Mouse (Mus musculus) heart, embryonic 15.5 days (tissue): ENCODE data around the gene Peg3. TPM values are rescaled to one million over a fixed set of nuclear protein-coding genes. Genes with fewer than 3 reads are reported as not detected.
"Not testable (repeated sequence)": the region's sequence is repeated elsewhere in the genome, so short reads cannot be mapped to it uniquely, and the experiment has no call there.

Source experiments
- ATAC-seq: fragments of 200-750 bp; cut with Nextera tagmentation; replicated peaks from 2 replicates; pipeline ENCODE4 v1.8.0; 2017; ENCODE audit warnings: low read depth, moderate TSS enrichment; ENCODE audit not compliant: insufficient number of reproducible peaks, insufficient read depth, low FRiP score
- H3K27ac ChIP-seq: fragments of 300-500 bp; sonication (generic); 2 replicates; pipeline ENCODE4 v1.5.1; 2015; ENCODE audit warnings: mild to moderate bottlenecking, inconsistent platforms
- H3K27me3 ChIP-seq: fragments of 300-500 bp; sonication (generic); 2 replicates; pipeline ENCODE4 v1.6.1; 2015; ENCODE audit warnings: inconsistent platforms
- H3K36me3 ChIP-seq: fragments of 300-500 bp; sonication (generic); 2 replicates; pipeline ENCODE4 v1.6.1; 2015; ENCODE audit warnings: mild to moderate bottlenecking, inconsistent platforms
- H3K4me1 ChIP-seq: fragments of 300-500 bp; sonication (generic); replicated peaks from 2 replicates; pipeline ENCODE4 v1.6.1; 2015; ENCODE audit warnings: inconsistent platforms
- H3K4me2 ChIP-seq: fragments of 300-500 bp; sonication (generic); 2 replicates; pipeline ENCODE4 v1.6.1; 2015; ENCODE audit warnings: inconsistent platforms, mild to moderate bottlenecking, moderate library complexity
- H3K4me3 ChIP-seq: fragments of 300-500 bp; sonication (generic); 2 replicates; pipeline ENCODE4 v1.5.1; 2015; ENCODE audit warnings: mild to moderate bottlenecking, inconsistent platforms
- H3K9ac ChIP-seq: fragments of 300-500 bp; sonication (generic); 2 replicates; pipeline ENCODE4 v1.6.1; 2015; ENCODE audit warnings: mild to moderate bottlenecking, inconsistent platforms
- H3K9me3 ChIP-seq: fragments of 300-500 bp; sonication (generic); replicated peaks from 2 replicates; pipeline ENCODE4 v1.6.1; 2016; ENCODE audit warnings: inconsistent platforms
- WGBS: fragments of 180-500 bp; shearing (Covaris S2); methylation state at CpG from one replicate; pipeline ENCODE4 v1.1.7; 2015; ENCODE audit warnings: mixed read lengths; 5-methylcytosine and 5-hydroxymethylcytosine counted together
- polyA plus RNA-seq: library from polyadenylated mRNA; unstranded; fragments of >200 nt; fragmentation: Nextera tagmentation; extraction: Ambion mirVana; gene quantifications from 2 replicates; pipeline ENCODE4 v1.2.1, GENCODE M21; 2015

Gene Peg3
- polyA plus RNA-seq = 82.4 and 108 TPM in 2 replicates

DNA sequence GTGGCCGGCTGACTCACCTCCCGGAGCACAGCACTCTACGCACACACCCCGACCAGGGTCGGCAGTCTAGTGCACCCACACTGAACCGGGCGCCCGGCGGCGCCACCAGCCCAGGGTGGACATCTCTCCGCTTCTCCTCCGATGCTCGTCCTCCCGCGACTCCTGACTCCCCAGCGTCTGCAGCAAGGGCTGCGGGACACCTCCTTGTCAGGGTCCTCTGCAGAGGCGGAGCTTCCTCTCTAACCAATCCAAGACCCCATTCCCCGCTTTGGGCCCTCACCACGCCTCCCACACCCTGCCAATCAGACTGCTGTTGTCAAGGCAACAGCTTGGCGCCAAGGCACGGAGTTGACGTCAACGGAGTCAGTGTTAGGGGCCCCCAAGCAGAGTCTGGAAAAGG lies at the start of gene Peg3, which contains the start of gene Usp29:
Gene Peg3, minus strand, starts transcription at position 191 of the 400 bp plus-strand sequence.
Gene Usp29, plus strand, starts transcription at position 338 of the 400 bp plus-strand sequence.
- peaks cover 12% of the 10 kb centered on the region; the same call in 1 of the 2 replicates for H3K36me3 ChIP-seq
- H3K9ac ChIP-seq = peak within 1 kb of the TSS; percentile 65
- H3K4me3 ChIP-seq = peak within 1 kb of the TSS; percentile 75
- H3K27ac ChIP-seq = peak within 1 kb of the TSS; percentile 94
- peak within 1 kb of the TSS; percentile 64 for H3K4me2 ChIP-seq
- 56% methylated on average over 24 of the region's 24 CpGs for WGBS
- no peaks in the 10 kb centered on the region for H3K27me3 ChIP-seq
- H3K9me3 ChIP-seq = peaks cover 9% of the 10 kb centered on the region
- H3K4me1 ChIP-seq = no peaks in the 10 kb centered on the region
- ATAC-seq = peak; percentile 45

DNA sequence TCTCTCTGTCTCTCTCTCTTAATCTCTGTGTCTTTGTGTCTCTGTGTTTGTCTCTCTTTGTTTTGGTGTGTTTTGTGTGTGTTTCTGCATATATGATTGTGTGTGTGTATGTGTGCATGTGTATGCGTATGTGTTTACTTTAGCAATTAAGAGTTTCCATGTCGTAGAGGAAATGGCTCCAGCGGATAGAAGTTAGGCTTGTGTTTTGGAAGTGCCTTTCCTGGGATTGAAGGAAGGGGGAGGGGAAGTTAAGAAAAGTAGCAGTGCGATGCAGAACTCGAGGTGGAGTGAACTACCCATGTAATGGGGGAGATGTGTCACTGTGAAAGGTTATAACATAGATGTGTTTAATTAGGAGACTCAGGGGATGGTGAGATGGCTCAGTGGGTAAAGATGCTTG lies 48.9 kb upstream of the Peg3 start:
- no peak overlapping the region for H3K4me2 ChIP-seq
- no peak for ATAC-seq
- H3K4me1 ChIP-seq = peaks cover 43% of the 10 kb centered on the region
- H3K27me3 ChIP-seq = no peaks in the 10 kb centered on the region
- H3K9me3 ChIP-seq = no peaks in the 10 kb centered on the region
- H3K9ac ChIP-seq = no peak overlapping the region
- H3K4me3 ChIP-seq = no peak overlapping the region
- no peaks in the 10 kb centered on the region for H3K36me3 ChIP-seq
- H3K27ac ChIP-seq = 0 out of 2 replicates have a peak overlapping the region, but pooled peaks have one; percentile 11
- WGBS = 75% methylated on average over 5 of the region's 5 CpGs

DNA sequence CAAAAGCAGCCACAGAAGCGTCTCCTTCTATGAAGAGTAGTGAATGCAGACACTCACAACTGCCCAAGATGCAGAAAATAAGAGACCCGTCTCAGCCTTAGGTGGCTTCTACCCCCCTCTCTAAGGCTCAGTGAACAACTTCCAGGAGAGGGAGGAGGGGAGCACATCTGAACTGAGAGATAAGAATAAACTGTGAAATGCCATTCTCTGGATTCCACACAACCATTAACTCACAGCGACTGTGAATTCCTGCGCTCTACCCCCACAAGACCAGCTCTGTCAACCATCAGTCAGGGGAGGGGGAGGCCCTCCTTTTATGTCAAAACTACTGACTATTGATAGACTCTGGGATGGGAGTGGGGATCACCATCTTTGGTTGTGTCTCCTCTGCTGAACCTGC lies 47.5 kb upstream of the Peg3 start:
- no peaks in the 10 kb centered on the region for H3K27me3 ChIP-seq
- ATAC-seq = peak; percentile 81
- no peak overlapping the region for H3K4me3 ChIP-seq
- peak overlapping the region; percentile 44 for H3K4me2 ChIP-seq
- H3K9me3 ChIP-seq = no peaks in the 10 kb centered on the region
- H3K27ac ChIP-seq = peak overlapping the region; percentile 92
- no peak overlapping the region for H3K9ac ChIP-seq
- H3K36me3 ChIP-seq = no peaks in the 10 kb centered on the region
- 7% methylated on average over 4 of the region's 4 CpGs for WGBS
- H3K4me1 ChIP-seq = peaks cover 41% of the 10 kb centered on the region

DNA sequence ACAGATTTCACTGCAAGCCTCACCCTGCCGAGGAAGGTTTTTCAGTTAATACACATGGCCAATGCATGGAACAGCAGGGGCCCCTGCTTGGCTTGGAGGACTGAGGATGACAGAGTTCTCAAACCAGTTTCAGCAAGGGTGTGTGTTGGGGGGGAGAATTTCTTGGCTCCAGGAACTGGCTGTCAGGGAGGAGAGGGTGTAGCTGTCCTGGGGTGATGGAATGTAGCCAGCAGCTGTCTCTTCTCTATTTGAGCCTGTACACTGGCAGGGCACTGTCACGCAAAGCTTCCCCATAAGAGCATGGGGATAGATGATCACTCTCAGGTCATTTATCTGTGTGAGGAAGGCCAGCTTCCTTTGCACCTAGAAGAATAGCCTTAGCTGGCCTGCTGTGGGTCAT lies 46.9 kb upstream of the Peg3 start:
- Histone ChIP-seq H3K9ac (no peak overlapping the region), H3K27me3 (no peaks in the 10 kb centered on the region), H3K4me2 (peak overlapping the region; percentile 44), H3K4me1 (peaks cover 40% of the 10 kb centered on the region), H3K36me3 (no peaks in the 10 kb centered on the region), H3K27ac (peak overlapping the region; percentile 92), H3K4me3 (no peak overlapping the region), H3K9me3 (no peaks in the 10 kb centered on the region)
- 21% methylated on average over 2 of the region's 2 CpGs for whole genome bisulfite sequencing
- ATAC-seq = peak; percentile 75

DNA sequence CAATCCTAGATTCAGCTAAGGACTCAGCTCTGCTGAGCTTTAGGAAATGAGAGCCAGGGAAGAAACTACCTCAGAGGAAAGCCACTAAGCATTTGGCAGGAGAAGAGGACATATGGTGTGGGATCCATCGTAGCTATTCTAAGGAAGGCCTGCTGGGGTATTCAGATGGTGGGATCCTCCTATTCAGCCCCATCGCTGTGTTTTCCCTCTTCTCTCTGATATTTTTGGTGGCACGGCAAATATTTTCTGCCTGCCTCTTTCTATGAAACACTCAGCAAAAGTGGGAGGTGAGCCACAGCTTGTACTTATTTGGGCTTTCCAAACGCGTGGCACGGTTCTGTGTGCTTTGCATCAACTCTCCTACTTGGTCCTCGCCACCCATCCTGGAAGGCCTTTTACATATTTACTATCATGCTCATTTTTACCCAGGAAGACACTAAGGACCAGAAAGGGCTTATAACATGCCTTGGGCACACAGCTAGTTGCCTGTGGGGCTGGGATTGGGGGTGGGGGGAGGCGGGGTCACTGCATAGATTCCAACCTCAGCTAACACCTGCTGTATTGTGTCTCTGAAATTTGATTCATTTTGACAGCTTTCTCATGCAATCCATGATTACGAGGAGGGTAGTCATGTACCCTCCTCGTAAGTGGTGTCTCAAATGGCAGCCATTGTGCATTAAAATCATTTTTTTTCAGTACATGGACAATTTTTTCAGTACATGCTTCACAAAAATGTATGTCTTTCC lies 46.3 kb upstream of the Peg3 start:
- no peak for ATAC-seq
- Histone ChIP-seq H3K36me3 (no peaks in the 10 kb centered on the region), H3K4me2 (peak overlapping the region; percentile 44; the same call in 1 of the 2 replicates), H3K9ac (no peak overlapping the region), H3K27ac (peak overlapping the region; percentile 92), H3K4me1 (peaks cover 34% of the 10 kb centered on the region), H3K9me3 (no peaks in the 10 kb centered on the region), H3K4me3 (no peak overlapping the region), H3K27me3 (no peaks in the 10 kb centered on the region)
- WGBS = 81% methylated on average over 10 of the region's 10 CpGs

DNA sequence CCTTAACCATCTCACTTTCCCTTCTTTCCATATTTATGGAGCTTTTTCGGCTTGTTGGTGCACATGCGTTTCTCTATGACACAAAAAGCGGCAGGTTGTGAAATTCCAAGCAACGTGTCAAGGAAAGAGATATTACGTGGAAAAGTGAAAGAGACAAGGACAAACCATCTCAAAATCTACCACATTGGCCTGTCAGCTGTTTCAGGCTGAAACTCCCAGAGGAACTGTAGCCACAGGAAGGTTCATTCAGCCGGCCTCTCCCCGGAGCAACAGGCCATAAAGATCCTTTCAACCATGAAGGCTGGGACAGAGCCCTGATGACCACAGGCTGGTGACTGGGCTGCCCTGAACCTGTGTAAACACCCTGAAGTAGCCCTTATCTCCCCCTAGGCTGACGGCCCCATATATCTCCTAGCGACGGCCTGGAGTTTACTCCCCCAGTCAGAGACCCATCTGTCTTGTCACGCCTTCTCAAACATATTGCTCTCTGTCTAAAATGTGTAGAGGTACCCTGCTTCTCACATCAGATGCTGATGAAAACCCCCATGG lies 43.7 kb upstream of the Peg3 start:
- not testable (repeated sequence) for H3K9me3 ChIP-seq, H3K27me3 ChIP-seq, H3K4me3 ChIP-seq, ATAC-seq, H3K27ac ChIP-seq, H3K9ac ChIP-seq, H3K4me2 ChIP-seq, H3K36me3 ChIP-seq
- H3K4me1 ChIP-seq = peaks cover 37% of the 10 kb centered on the region
- WGBS = 38% methylated on average over 11 of the region's 11 CpGs

DNA sequence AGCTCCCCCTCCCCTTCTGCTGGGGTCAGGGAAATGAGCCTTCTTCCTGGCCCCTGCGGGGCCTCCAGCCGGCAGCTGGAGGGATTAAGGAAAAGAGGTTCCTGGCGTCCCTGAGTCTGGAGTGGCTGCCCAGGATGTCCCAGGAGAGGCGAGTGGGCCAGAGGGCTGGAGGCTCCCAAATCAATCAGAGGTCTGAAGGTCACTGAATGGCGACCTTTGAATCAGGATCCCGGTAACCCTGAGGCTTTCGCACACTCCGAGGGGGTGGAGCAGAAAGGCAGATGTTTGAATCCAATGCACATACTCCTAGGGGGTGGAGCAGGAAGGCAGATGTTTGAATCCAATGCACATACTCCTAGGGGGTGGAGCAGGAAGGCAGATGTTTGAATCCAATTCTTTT lies 40.1 kb upstream of the Peg3 start:
- Histone ChIP-seq H3K9ac (no peak overlapping the region), H3K4me1 (peaks cover 15% of the 10 kb centered on the region), H3K4me2 (0 out of 2 replicates have a peak overlapping the region, but pooled peaks have one; percentile 25), H3K36me3 (no peaks in the 10 kb centered on the region), H3K27ac (peak overlapping the region; percentile 58), H3K27me3 (no peaks in the 10 kb centered on the region), H3K4me3 (no peak overlapping the region), H3K9me3 (no peaks in the 10 kb centered on the region)
- peak; percentile 62; the same call in 1 of the 2 replicates for ATAC-seq
- WGBS = 9% methylated on average over 8 of the region's 8 CpGs

DNA sequence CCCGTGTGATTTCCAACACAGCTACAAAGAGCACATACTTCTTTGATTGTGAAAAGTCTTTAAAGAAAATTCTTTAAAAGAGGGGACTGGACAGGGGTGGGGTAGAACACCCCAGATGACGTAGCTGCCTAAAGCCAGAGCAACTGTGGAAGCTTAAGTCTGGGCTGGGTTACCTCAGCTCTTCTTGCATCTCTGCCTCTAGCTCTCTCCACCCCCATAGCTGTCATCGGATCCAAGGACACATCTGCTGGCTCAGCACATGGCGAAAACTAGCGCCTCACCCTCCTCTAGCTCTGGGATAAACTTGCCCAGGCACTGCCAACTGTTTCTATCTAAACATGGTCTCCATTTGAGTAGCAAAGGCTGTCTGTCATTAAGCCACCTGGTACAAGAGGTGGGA lies 35.0 kb upstream of the Peg3 start:
- Histone ChIP-seq H3K27ac (no peak overlapping the region; the same call in 1 of the 2 replicates), H3K4me2 (no peak overlapping the region), H3K4me1 (peaks cover 12% of the 10 kb centered on the region), H3K4me3 (no peak overlapping the region), H3K27me3 (no peaks in the 10 kb centered on the region), H3K9ac (no peak overlapping the region), H3K36me3 (no peaks in the 10 kb centered on the region), H3K9me3 (no peaks in the 10 kb centered on the region)
- WGBS = 24% methylated on average over 5 of the region's 5 CpGs
- ATAC-seq = 0 out of 2 replicates have a peak, but pooled peaks have one; percentile 35

DNA sequence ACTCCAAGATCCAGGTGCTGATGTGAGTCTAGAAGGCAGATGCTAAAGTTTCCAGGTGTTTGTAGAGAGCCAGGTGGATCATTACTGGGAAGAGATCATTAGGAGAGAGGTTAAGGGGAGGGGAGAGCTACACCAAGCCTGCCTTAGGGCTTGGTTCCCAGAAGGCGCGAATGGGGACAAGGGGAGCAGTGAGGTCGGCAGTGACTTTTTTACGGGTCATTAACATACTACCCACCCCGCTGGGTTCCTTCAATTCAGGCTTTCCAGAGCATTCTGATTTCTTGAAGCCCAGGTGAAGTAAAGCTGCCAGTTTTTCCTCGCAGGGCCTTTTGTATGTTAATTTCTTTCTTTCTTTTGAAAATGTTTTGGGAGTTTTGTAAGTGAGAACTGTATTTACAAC lies 29.9 kb upstream of the Peg3 start:
- Histone ChIP-seq H3K4me2 (no peak overlapping the region), H3K4me1 (peaks cover 1% of the 10 kb centered on the region), H3K27me3 (no peaks in the 10 kb centered on the region), H3K9ac (no peak overlapping the region), H3K4me3 (no peak overlapping the region), H3K27ac (no peak overlapping the region), H3K36me3 (no peaks in the 10 kb centered on the region), H3K9me3 (no peaks in the 10 kb centered on the region)
- no peak for ATAC-seq
- WGBS = 59% methylated on average over 6 of the region's 6 CpGs

DNA sequence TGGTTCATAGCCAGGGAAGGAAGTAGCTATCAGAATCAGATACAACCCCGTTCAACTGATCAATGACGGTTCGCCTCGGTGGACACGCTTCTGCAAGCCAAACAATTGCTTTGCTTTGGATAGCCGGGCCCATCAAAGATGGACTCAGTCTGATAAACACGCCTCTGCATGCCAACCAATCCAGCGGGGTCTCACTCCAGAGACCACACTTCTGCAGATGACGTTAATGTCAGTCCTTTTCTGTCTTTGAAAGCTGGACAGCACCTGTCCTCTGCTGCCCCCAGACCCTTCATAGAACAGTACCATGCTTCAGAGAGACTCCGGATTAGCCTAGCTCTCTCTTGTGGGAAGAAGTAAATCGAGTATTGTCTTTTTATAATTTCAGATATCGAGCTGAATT lies 29.5 kb upstream of the Peg3 start:
- H3K27ac ChIP-seq = no peak overlapping the region
- no peaks in the 10 kb centered on the region for H3K36me3 ChIP-seq
- H3K9ac ChIP-seq = no peak overlapping the region
- no peaks in the 10 kb centered on the region for H3K9me3 ChIP-seq
- ATAC-seq = no peak
- H3K4me1 ChIP-seq = no peaks in the 10 kb centered on the region
- H3K27me3 ChIP-seq = no peaks in the 10 kb centered on the region
- H3K4me2 ChIP-seq = no peak overlapping the region
- WGBS = 68% methylated on average over 12 of the region's 12 CpGs
- no peak overlapping the region for H3K4me3 ChIP-seq

DNA sequence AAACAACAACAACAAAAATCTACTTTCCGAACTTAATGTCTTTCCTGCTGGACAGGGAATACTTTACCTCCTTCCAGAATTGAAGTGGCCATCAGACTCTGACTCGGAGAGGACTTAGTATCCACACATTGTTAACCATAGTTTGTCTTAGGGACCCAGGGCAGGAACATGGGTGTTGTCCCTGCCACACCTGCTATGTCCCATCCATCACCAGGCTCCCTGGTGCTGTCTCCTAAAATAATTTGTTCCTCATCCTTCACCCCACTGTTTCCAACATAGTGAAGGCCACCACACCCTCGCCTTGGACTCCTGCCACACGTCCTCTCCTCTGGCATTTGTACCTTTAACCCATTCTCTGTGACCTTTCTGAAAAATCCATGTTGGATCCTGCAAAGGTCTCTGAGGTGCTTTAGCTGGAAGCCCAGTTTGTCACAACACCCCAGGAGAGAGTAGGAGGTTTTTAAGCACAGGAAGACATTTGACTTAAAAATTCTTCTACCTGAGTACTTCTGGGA lies 26.6 kb upstream of the Peg3 start:
- Histone ChIP-seq H3K4me1 (no peaks in the 10 kb centered on the region), H3K4me3 (no peak overlapping the region), H3K27ac (no peak overlapping the region), H3K36me3 (no peaks in the 10 kb centered on the region), H3K27me3 (no peaks in the 10 kb centered on the region), H3K9me3 (no peaks in the 10 kb centered on the region), H3K9ac (no peak overlapping the region), H3K4me2 (no peak overlapping the region)
- no peak for ATAC-seq
- 67% methylated on average over 4 of the region's 4 CpGs for WGBS
